Mouse (Mus musculus) liver, embryonic 16.5 days (tissue): ENCODE results near the gene Ifnar1. TPM values are rescaled to one million over a fixed set of nuclear protein-coding genes. Genes with fewer than 3 reads are reported as not detected.

Experiments used
- ATAC-seq: fragments of 200-750 bp; cut with Nextera tagmentation; 2 replicates; pipeline ENCODE4 v1.8.0; 2017; ENCODE audit warnings: low read depth, mild to moderate bottlenecking, moderate number of reproducible peaks, moderate library complexity
- H3K27ac ChIP-seq: fragments of 300-500 bp; sonication (generic); 2 replicates; pipeline ENCODE4 v1.5.1; 2014; ENCODE audit warnings: mild to moderate bottlenecking, low read length
- H3K27me3 ChIP-seq: fragments of 300-500 bp; sonication (generic); 2 replicates; pipeline ENCODE4 v1.6.1; 2014; ENCODE audit warnings: low read depth, low read length, mixed read lengths; ENCODE audit not compliant: control insufficient read depth, insufficient read depth
- H3K36me3 ChIP-seq: fragments of 300-500 bp; sonication (generic); 2 replicates; pipeline ENCODE4 v1.6.1; 2014; ENCODE audit warnings: mild to moderate bottlenecking; ENCODE audit not compliant: control insufficient read depth, insufficient read depth
- H3K4me1 ChIP-seq: fragments of 300-500 bp; sonication (generic); 2 replicates; pipeline ENCODE4 v1.6.1; 2014; ENCODE audit warnings: low read depth, low read length, mixed read lengths; ENCODE audit not compliant: control insufficient read depth
- H3K4me2 ChIP-seq: fragments of 300-500 bp; sonication (generic); 2 replicates; pipeline ENCODE4 v1.6.1; 2014; ENCODE audit warnings: low read depth, low read length, mixed read lengths
- H3K4me3 ChIP-seq: fragments of 300-500 bp; sonication (generic); 2 replicates; pipeline ENCODE4 v1.5.1; 2014; ENCODE audit warnings: low read depth, mild to moderate bottlenecking, low read length
- H3K9ac ChIP-seq: fragments of 300-500 bp; sonication (generic); 2 replicates; pipeline ENCODE4 v1.6.1; 2014; ENCODE audit warnings: low read depth, low read length
- H3K9me3 ChIP-seq: fragments of 300-500 bp; sonication (generic); replicated peaks from 2 replicates; pipeline ENCODE4 v1.6.1; 2016; ENCODE audit warnings: low read length; ENCODE audit not compliant: control insufficient read depth
- WGBS: fragments of 180-500 bp; shearing (Covaris S2); extraction: QIAGEN DNeasy Blood & Tissue Kit; methylation state at CpG from one replicate; pipeline ENCODE4 v1.1.7; 2014; ENCODE audit not compliant: insufficient replicate concordance; 5-methylcytosine and 5-hydroxymethylcytosine counted together
- polyA plus RNA-seq: library from polyadenylated mRNA; unstranded; fragments of >200 nt; fragmentation: Nextera tagmentation; extraction: Ambion mirVana; gene quantifications from 2 replicates; pipeline ENCODE4 v1.2.1, GENCODE M21; 2015

Ifnar1 gene
- polyA plus RNA-seq, 1 experiment from 2014 or later, result 25.0 TPM

DNA sequence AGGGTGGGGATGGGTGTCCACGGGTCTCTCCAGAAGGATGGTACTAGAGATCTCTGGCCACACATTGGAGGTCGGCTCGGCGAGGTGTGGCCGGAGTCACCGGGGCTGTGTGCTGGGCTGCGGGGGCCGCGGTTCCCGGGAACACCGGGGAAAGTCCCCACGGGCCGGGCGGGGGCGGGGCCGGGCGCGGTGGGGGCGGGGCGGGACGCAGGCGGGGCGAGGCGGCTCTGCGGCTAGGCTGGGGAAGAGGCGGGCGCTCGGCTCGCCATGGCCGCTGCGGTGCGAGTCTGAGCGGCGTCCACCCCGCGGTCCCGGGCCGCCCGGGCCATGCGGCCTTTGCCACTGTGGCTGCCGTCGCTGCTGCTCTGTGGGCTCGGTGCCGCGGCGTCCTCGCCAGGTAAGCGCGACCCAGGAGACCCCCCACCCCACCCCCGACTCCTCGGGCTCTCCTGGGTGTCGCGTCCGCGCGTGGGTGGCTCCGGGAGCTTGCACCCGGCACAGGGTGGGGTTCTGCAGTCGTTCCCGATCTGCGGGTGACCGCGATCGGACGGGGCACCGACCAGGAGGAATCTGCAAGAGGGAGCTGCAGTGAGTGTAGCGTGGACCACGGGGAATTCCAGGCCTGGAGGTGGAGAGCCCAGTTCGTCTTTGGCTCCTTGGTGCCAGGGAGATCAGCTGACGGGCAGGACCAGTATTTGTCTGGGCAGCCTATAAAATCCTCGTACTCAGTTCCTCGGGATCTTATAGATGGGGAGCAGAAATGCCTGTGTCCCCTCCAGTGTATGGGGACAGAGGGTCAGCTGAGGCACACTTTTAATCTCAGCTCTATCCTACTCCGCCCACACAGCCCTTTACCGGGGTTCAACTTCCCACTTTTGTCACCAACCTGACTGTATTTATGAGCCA lies 62.1 kb downstream of the Ifnar1 start, which contains the start of gene Ifngr2:
Gene Ifngr2 (plus strand): TSS at position 237 of the 906 bp plus-strand sequence.
- Histone ChIP-seq H3K9ac (peak within 1 kb of the TSS; percentile 93), H3K36me3 (no peaks in the 10 kb centered on the region), H3K4me2 (peak within 1 kb of the TSS; percentile 98), H3K27me3 (no peaks in the 10 kb centered on the region), H3K4me3 (peak within 1 kb of the TSS; percentile 87), H3K9me3 (no peaks in the 10 kb centered on the region), H3K4me1 (peaks cover 69% of the 10 kb centered on the region), H3K27ac (peak within 1 kb of the TSS; percentile 94)
- under 1% methylated on average over 49 of the region's 74 CpGs for WGBS
- ATAC-seq, result peak; percentile 84

DNA sequence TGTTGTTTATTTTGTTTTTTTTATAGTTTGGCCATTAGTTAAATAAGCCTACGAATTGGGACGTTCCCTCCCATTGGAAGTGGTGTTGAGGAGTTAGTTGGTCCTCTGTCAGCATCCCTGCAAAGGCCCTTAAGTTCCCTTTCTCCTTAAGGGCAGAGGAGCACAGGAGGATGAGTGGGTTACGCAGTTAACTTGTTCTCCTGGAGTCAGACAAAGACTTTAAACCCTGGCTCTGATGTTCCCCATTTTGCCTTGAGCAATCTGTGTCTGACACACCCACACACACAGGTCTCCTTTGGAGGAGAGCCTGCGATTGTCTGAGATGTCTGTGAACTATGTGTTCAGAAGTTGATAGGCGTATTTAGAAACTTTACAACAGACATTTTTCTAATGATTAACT lies 62.9 kb downstream of the Ifnar1 start:
- peak overlapping the region; percentile 93 for H3K9ac ChIP-seq
- peaks cover 67% of the 10 kb centered on the region for H3K4me1 ChIP-seq
- no peak for ATAC-seq
- 23% methylated on average over 5 of the region's 5 CpGs for WGBS
- peak overlapping the region; percentile 87 for H3K4me3 ChIP-seq
- no peaks in the 10 kb centered on the region for H3K9me3 ChIP-seq
- no peaks in the 10 kb centered on the region for H3K36me3 ChIP-seq
- peak overlapping the region; percentile 98 for H3K4me2 ChIP-seq
- H3K27me3 ChIP-seq, result no peaks in the 10 kb centered on the region
- peak overlapping the region; percentile 94; the same call in 1 of the 2 replicates for H3K27ac ChIP-seq

DNA sequence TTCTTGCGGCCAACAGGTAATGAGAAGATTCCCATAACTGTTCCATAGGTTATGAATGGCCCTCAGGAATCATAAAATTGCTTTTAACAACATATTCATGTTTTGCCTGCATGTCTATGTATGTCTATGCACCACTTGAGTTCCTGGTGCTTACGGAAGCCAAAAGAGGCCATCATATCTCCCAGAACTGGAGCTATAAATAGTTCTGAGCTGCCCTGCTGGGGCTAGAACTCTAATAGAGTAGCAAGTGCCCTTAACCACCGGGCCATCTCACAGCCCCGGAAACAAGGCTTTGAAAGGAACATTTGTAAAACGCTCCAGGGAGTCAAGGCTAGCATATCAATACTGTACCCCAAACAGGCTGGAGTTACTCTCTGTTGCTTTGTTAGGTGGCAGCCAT lies 63.5 kb downstream of the Ifnar1 start:
- Histone ChIP-seq H3K9me3 (no peaks in the 10 kb centered on the region), H3K4me2 (peak overlapping the region; percentile 98), H3K27ac (peak overlapping the region; percentile 51; the same call in 1 of the 2 replicates), H3K36me3 (no peaks in the 10 kb centered on the region), H3K9ac (peak overlapping the region; percentile 32), H3K4me3 (peak overlapping the region; percentile 38), H3K4me1 (peaks cover 65% of the 10 kb centered on the region), H3K27me3 (no peaks in the 10 kb centered on the region)
- WGBS, result 20% methylated on average over 5 of the region's 5 CpGs
- ATAC-seq, result no peak

DNA sequence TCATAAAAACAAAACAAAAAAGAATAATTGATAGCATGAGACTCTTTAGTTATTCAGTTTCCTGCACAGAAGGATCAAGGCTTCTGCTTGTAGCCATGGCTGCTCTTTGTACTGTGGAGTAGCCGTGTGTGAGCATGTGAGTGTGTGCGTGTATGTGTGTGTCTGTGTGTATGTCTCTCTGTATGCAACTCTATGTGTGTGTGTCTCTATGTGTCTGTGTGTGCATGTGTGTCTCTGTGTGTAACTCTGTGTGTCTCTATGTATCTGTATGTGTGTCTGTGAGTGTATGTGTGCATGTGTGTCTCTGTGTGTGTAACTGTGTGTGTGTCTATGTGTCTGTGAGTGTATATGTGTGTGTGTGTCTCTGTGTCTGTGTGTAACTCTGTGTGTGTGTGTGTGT lies 64.0 kb downstream of the Ifnar1 start:
- Histone ChIP-seq H3K27me3 (no peaks in the 10 kb centered on the region), H3K36me3 (no peaks in the 10 kb centered on the region), H3K4me2 (peak overlapping the region; percentile 98), H3K9me3 (no peaks in the 10 kb centered on the region), H3K4me1 (peaks cover 64% of the 10 kb centered on the region), H3K27ac (peak overlapping the region; percentile 51; the same call in 1 of the 2 replicates), H3K4me3 (peak overlapping the region; percentile 38), H3K9ac (peak overlapping the region; percentile 32)
- WGBS, result 52% methylated on average over 2 of the region's 2 CpGs
- ATAC-seq, result no peak

DNA sequence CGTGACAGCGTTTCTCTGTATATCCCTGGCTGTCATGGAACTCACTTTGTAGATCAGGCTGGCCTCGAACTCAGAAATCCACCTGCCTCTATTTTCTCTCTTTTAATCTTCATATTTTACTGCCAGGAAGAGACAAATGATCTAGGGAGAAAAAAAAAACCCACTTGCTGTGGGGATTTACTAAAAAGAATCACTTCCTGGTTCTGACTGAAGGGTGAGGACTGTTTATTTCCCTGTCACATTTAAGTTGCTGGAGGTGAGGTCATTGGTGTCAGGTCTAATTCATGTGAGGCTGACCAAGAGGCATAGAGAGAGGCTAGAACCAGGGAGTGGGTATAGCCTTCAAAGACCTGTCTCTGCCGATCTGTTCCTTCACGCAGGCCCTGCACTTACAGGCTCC lies 64.6 kb downstream of the Ifnar1 start:
- ATAC-seq, result no peak
- H3K4me1 ChIP-seq, result peaks cover 67% of the 10 kb centered on the region
- H3K27ac ChIP-seq, result no peak overlapping the region
- no peak overlapping the region for H3K4me3 ChIP-seq
- WGBS, result 68% methylated on average over 5 of the region's 5 CpGs
- H3K9me3 ChIP-seq, result no peaks in the 10 kb centered on the region
- no peak overlapping the region for H3K4me2 ChIP-seq
- no peaks in the 10 kb centered on the region for H3K36me3 ChIP-seq
- no peak overlapping the region for H3K9ac ChIP-seq
- H3K27me3 ChIP-seq, result no peaks in the 10 kb centered on the region

DNA sequence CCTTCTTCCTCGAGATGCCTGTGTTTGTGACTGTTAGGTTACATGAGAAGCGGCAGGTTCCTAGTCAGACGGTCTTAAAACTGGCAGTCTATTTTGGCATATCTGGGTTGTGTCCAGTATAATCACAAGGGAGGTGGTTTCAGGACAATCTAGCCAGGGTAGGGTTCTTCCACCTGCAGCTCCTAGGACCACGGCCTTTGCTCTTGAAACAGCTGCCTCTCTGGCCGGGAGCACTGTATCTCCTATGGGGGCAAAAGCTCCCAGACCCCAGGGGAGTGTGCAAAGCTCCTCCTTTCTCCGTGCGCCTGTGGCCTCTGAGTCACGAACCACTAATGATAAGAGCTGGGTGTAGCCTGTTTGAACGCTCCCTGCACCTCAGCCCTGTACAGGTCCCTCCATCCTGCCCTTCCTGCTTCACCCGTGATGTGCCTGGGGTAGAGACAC lies 66.1 kb downstream of the Ifnar1 start:
- Histone ChIP-seq H3K9ac (peak overlapping the region; percentile 46), H3K36me3 (no peaks in the 10 kb centered on the region), H3K4me1 (peaks cover 60% of the 10 kb centered on the region), H3K4me3 (peak overlapping the region; percentile 30), H3K27ac (peak overlapping the region; percentile 70), H3K4me2 (peak overlapping the region; percentile 50), H3K27me3 (no peaks in the 10 kb centered on the region), H3K9me3 (no peaks in the 10 kb centered on the region)
- peak; percentile 49 for ATAC-seq
- 21% methylated on average over 10 of the region's 10 CpGs for WGBS

DNA sequence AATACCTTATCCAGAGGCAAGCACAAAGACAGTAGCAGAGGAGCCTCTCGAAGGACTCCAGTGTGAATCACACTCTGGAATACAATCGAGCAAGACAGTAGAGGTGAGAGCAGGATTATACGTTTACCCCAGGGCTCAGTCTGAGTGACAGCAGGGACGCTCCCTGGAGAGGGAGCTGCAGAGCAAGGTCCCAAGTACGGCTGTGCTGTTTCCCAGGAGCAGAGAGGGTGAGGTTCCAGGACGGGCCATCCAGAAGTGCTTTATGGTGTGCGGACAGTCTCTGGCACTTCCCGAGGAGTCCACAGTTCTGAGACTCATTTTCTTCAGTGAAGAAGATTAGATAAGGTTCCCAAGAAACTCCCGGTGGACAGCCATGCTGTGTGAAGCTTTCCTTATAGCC lies 67.0 kb downstream of the Ifnar1 start:
- no peak overlapping the region for H3K4me2 ChIP-seq
- no peak overlapping the region for H3K27ac ChIP-seq

DNA sequence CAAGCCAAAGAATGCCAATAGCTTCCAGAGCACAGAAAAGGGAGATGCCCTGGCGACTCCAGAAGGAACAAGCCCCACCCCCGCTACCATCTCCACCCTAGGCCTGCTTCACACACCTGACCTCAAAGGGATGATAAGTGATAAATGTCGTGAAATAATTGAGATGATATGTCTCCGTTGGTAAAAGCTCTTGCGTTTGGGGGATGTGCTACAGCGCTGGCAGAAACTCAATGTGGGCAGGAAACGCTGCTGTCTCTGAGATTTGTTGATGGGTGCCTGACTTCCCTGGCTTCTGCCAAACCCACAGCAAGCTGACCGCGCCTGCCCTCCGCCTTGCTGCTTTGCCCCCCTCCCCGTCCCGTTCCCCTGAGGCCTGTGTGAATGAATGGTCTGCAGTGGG lies 68.6 kb downstream of the Ifnar1 start:
- H3K9ac ChIP-seq, result no peak overlapping the region
- no peak overlapping the region for H3K4me2 ChIP-seq
- H3K27ac ChIP-seq, result no peak overlapping the region
- 0 out of 2 replicates have a peak, but pooled peaks cover 4% of the 10 kb centered on the region for H3K36me3 ChIP-seq
- WGBS, result 23% methylated on average over 12 of the region's 12 CpGs
- H3K27me3 ChIP-seq, result no peaks in the 10 kb centered on the region
- peaks cover 41% of the 10 kb centered on the region for H3K4me1 ChIP-seq
- H3K9me3 ChIP-seq, result no peaks in the 10 kb centered on the region
- no peak overlapping the region for H3K4me3 ChIP-seq
- ATAC-seq, result no peak

More for the DNA sequence above, 67.0 kb downstream of the Ifnar1 start:
- 58% methylated on average over 9 of the region's 9 CpGs for WGBS
- no peak for ATAC-seq
- Histone ChIP-seq H3K9ac (no peak overlapping the region), H3K36me3 (no peaks in the 10 kb centered on the region), H3K9me3 (no peaks in the 10 kb centered on the region), H3K4me1 (peaks cover 53% of the 10 kb centered on the region), H3K4me3 (no peak overlapping the region), H3K27me3 (no peaks in the 10 kb centered on the region)

DNA sequence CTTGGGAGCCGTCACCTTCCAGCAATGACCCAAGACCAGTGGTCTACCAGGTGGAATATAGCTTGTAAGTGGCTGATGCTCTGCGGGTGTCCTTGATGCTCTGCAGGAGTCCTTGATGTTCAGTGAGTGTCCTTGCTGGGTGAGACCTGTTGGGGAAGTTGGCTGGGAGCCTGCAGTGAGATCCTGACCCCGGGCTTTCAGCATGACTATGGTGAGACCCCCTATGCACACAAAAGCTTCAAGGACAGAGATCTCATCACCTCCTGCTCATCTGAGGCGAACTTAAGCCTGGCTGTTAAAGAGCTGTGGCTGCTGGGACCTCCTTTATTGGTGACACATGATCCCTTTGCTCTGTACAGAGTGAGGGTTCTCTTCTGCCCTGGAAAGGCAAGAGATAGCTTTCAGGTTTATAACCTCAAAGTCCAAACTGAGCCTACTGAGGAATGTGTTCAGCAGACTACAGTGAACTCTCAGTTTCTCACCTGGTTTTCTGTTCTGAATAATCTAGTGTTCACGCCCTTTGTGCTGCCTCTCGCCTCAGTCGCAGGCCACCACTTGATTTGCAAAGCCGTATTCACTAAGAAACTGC lies 70.1 kb downstream of the Ifnar1 start:
- Histone ChIP-seq H3K27ac (no peak overlapping the region), H3K4me3 (no peak overlapping the region), H3K9ac (no peak overlapping the region), H3K4me1 (peaks cover 28% of the 10 kb centered on the region), H3K4me2 (no peak overlapping the region), H3K9me3 (no peaks in the 10 kb centered on the region), H3K36me3 (peaks cover 11% of the 10 kb centered on the region; the same call in 1 of the 2 replicates), H3K27me3 (no peaks in the 10 kb centered on the region)
- ATAC-seq, result no peak
- WGBS, result 80% methylated on average over 8 of the region's 8 CpGs
